Mouse (Mus musculus) colon, adult 2 months (tissue): ENCODE data around the gene Rps12-ps3. TPM values are rescaled to one million over a fixed set of nuclear protein-coding genes. Genes with fewer than 3 reads are reported as not detected.

Experiments used
- polyA plus RNA-seq: library from polyadenylated mRNA; depleted of rRNA; stranded (reverse); fragments of >200 nt; gene quantifications from 2 replicates; pipeline ENCODE4 v1.2.3, GENCODE M21; 2012; rRNA removed

Rps12-ps3 gene
- polyA plus RNA-seq, result 4,271 and 4,341 TPM in 2 replicates

DNA sequence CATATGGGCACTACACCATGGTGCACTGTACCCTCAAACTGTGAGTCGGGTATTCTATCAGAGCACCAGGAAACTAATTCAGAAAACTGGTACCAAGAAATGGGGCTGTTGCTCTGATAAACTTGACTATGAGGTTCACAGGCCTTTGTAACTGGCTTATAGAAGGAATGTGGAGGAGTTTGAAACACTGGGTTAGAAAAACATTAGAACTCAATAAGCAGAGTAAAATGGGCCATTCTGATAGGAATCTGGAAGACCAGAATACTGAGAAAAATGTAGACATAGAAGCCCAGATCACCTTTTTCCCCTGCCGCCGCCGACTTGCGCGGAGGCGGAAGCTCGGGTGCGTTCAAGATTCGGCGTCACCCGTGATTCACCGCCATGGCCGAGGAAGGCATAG is at the start of gene Rps12-ps3:
Rps12-ps3 (plus strand) TSS at position 301 of the 400 bp plus-strand sequence.

DNA sequence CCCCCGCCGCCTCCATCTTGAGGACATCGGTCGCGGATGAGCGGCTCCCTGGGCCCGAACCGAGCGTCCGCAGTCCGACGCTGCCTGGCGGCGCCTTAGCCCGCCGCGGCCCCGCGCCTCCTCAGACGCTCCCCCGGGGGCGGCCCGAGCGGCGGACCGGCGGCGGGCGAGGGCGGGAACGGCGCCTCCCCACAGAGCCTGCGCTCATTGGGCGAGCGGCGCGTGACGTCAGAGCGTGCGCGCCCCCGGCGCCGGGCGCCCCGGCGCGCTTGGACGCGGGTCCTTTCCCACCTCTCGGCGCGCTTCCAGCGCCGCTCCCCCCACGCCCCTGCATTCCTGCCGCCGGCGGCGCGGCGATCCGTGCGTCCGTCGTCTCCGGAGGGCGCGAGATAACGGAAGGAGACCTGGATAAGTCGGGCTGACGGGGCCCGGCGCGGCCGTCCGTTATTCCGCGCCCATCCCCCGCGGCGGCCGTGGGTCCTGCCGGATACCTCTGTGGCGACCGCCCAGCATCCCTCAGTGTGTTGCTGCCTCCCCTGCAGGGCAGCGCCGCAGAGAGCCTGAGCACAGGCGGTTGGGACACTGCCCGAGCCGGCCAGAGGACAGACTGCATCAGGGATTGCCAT is 23.7 kb downstream of the Rps12-ps3 start, which contains the start of gene Pdzd8:
Pdzd8 (minus strand) TSS at position 123 of the 626 bp plus-strand sequence.

Other genes with a start within 250 kb of the Rps12-ps3 start
- gene Shtn1, start 246.2 kb upstream of the Rps12-ps3 start, polyA plus RNA-seq, result 2.2 and 2.6 TPM in 2 replicates
- not detected in 2 replicates for gene Vax1, start 152.2 kb upstream of the Rps12-ps3 start, polyA plus RNA-seq
- gene Kcnk18, start 103.1 kb upstream of the Rps12-ps3 start, polyA plus RNA-seq, result not detected in 2 replicates
- 1.6 and 2.4 TPM in 2 replicates for gene Slc18a2, start 61.4 kb upstream of the Rps12-ps3 start, polyA plus RNA-seq
- gene Pdzd8, start 23.5 kb downstream of the Rps12-ps3 start, polyA plus RNA-seq, result 9.9 and 13.2 TPM in 2 replicates
- gene Emx2, start 136.1 kb downstream of the Rps12-ps3 start, polyA plus RNA-seq, result not detected in 2 replicates